Mouse (Mus musculus) neutrophil, adult 59 days (primary cell): ENCODE results near the gene Rwdd2a. TPM values are rescaled to one million over a fixed set of nuclear protein-coding genes. Genes with fewer than 3 reads are reported as not detected.

Experiments used
- total RNA-seq, 2 experiments: library from RNA; stranded (reverse); gene quantifications; 1 replicate in 1 of 2; 2 replicates in 1 of 2; pipeline ENCODE4 v1.2.4; 2023

Rwdd2a gene
- total RNA-seq: 1 to 10 TPM; 3.5 to 4.1 TPM

GRCm38 (mm10) chr9:86571540-86572135 lies at the start of gene Rwdd2a, which contains the start of gene Pgm3:
Gene Rwdd2a, plus strand, starts transcription at chr9:86571991.
Gene Pgm3, minus strand, starts transcription at chr9:86571842.

Other genes with a start within 250 kb of the Rwdd2a start
- 1 to 10 TPM; 1.0 TPM for gene Ube2cbp, start 107.0 kb upstream of the Rwdd2a start, total RNA-seq
- gene Dop1a, start 104.8 kb upstream of the Rwdd2a start, total RNA-seq: 10 to 100 TPM; 34.7 to 36.1 TPM
- gene Pgm3, start 149 bp upstream of the Rwdd2a start, total RNA-seq: 1 to 10 TPM; 5.3 to 6.2 TPM
- under 1 TPM in 1 of 2 experiments, not detected in 1; 0.11 TPM for gene Me1, start 124.0 kb downstream of the Rwdd2a start, total RNA-seq
- under 1 TPM in 1 of 2 experiments, not detected in 1; 0.31 TPM for gene Prss35, start 171.7 kb downstream of the Rwdd2a start, total RNA-seq